Mouse (Mus musculus): ENCODE data around the gene RPS10-NUDT3.

GRCm38 (mm10) chr17:27575116-27575776 is 59.8 kb downstream of the RPS10-NUDT3 start:
- TF ChIP-seq CTCF (IDR thresholded peaks at IDR 0.05; ENCODE audit: low read depth) (no peak), EP300 (optimal IDR thresholded peaks at IDR 0.05) (no peak)

All from stomach, postnatal 0 days (tissue).